Mouse (Mus musculus): Measurements from ENCODE around the gene Ccl4. TPM values are rescaled to one million over a fixed set of nuclear protein-coding genes. Genes with fewer than 3 reads are reported as not detected.
A peak's percentile ranks its signal among the peaks of the same experiment; 100 is the strongest.

The Ccl4 gene
- under 1 TPM in 1 of 2 experiments, not detected in 1; 0.50 TPM for total RNA-seq (2021)
- long read RNA-seq, experiment 1, partial matches to known transcripts, result 0 of 2 reads
- long read RNA-seq, experiment 1, other reads (novel, unspliced or antisense), result 2 of 2 reads
- long read RNA-seq, experiment 2, partial matches to known transcripts, result 0 of 2 reads
- long read RNA-seq, experiment 2, other reads (novel, unspliced or antisense), result 0 of 2 reads

GRCm38 (mm10) chr11:83662204-83662603, at the start of gene Ccl4:
Ccl4 (plus strand) TSS chr11:83662584.
- DNase-seq, result no peak

- no peak for DNase-seq
These were observed 45.8 kb upstream of the Ccl4 start for GRCm38 (mm10) chr11:83616586-83616985.

GRCm38 (mm10) chr11:83618238-83618637, 44.1 kb upstream of the Ccl4 start:
- no peak for DNase-seq

GRCm38 (mm10) chr11:83619037-83619436, 43.3 kb upstream of the Ccl4 start:
- no peak for DNase-seq

GRCm38 (mm10) chr11:83623586-83623985, 38.8 kb upstream of the Ccl4 start:
- no peak for DNase-seq

GRCm38 (mm10) chr11:83628808-83629207, 33.6 kb upstream of the Ccl4 start:
- DNase-seq, result no peak

GRCm38 (mm10) chr11:83630630-83631029, 31.8 kb upstream of the Ccl4 start:
- DNase-seq, result no peak

GRCm38 (mm10) chr11:83631065-83631464, 31.3 kb upstream of the Ccl4 start:
- no peak for DNase-seq

GRCm38 (mm10) chr11:83632744-83633143, 29.6 kb upstream of the Ccl4 start:
- peak in 1 of 2 experiments; percentile 22 for DNase-seq

GRCm38 (mm10) chr11:83634425-83634824, 28.0 kb upstream of the Ccl4 start:
- no peak for DNase-seq

- no peak for DNase-seq
These were observed 27.5 kb upstream of the Ccl4 start for GRCm38 (mm10) chr11:83634898-83635297.

- no peak for DNase-seq
These were observed 25.6 kb upstream of the Ccl4 start for GRCm38 (mm10) chr11:83636742-83637235.

GRCm38 (mm10) chr11:83638934-83639333, 23.4 kb upstream of the Ccl4 start:
- DNase-seq, result no peak

- DNase-seq, result no peak
These were observed 22.9 kb upstream of the Ccl4 start for GRCm38 (mm10) chr11:83639533-83639932.

- no peak for DNase-seq
These were observed 22.2 kb upstream of the Ccl4 start for GRCm38 (mm10) chr11:83640141-83640540.

- DNase-seq, result no peak
These were observed 21.2 kb upstream of the Ccl4 start for GRCm38 (mm10) chr11:83641216-83641615.

- no peak for DNase-seq
These were observed 16.9 kb upstream of the Ccl4 start, which contains the start of gene Rpl9-ps1 for GRCm38 (mm10) chr11:83645521-83645920. Rpl9-ps1 (minus strand) TSS chr11:83645621.

- no peak for DNase-seq
These were observed 15.8 kb upstream of the Ccl4 start for GRCm38 (mm10) chr11:83646356-83647149.

- no peak for DNase-seq
These were observed 13.0 kb upstream of the Ccl4 start, which contains the start of gene Ccl3 for GRCm38 (mm10) chr11:83649305-83649841. Ccl3 (minus strand) TSS chr11:83649355.

GRCm38 (mm10) chr11:83654606-83655005, 7.8 kb upstream of the Ccl4 start:
- DNase-seq, result no peak

- DNase-seq, result no peak
These were observed 4.9 kb upstream of the Ccl4 start for GRCm38 (mm10) chr11:83657508-83657907.

GRCm38 (mm10) chr11:83658797-83659196, 3.6 kb upstream of the Ccl4 start:
- no peak for DNase-seq

- DNase-seq, result no peak
These were observed 1.1 kb downstream of the Ccl4 start for GRCm38 (mm10) chr11:83663532-83663931.

All from adrenal gland, postnatal 36 days (tissue).